Mouse (Mus musculus): ENCODE measurements around the gene Mfng. TPM values are rescaled to one million over a fixed set of nuclear protein-coding genes. Genes with fewer than 3 reads are reported as not detected.
A peak's percentile ranks its signal among the peaks of the same experiment; 100 is the strongest.

Mfng gene
- polyA plus RNA-seq, 1 experiment from 2014 or later = 16.1 TPM

- H3K4me2 ChIP-seq = no peak overlapping the region
- no peaks in the 10 kb centered on the region for H3K9me3 ChIP-seq
- peaks cover 16% of the 10 kb centered on the region for H3K4me1 ChIP-seq
- WGBS = 39% methylated on average over 6 of the region's 6 CpGs
- no peaks in the 10 kb centered on the region for H3K36me3 ChIP-seq
- H3K27ac ChIP-seq = no peak overlapping the region
- H3K4me3 ChIP-seq = no peak overlapping the region
- H3K27me3 ChIP-seq = peaks cover 68% of the 10 kb centered on the region
- 0 out of 2 replicates have a peak overlapping the region, but pooled peaks have one; percentile 11 for H3K9ac ChIP-seq
- ATAC-seq (ENCODE audit: insufficient number of reproducible peaks, insufficient read depth, low FRiP score, low TSS enrichment, low read depth) = no peak
These were observed 62.6 kb downstream of the Mfng start for GRCm38 (mm10) chr15:78710634-78711033.

GRCm38 (mm10) chr15:78709767-78710166, 63.5 kb downstream of the Mfng start:
- H3K9ac ChIP-seq = no peak overlapping the region
- H3K4me3 ChIP-seq = no peak overlapping the region
- H3K4me1 ChIP-seq = peaks cover 16% of the 10 kb centered on the region
- WGBS = 28% methylated on average over 7 of the region's 7 CpGs
- no peak overlapping the region for H3K27ac ChIP-seq
- H3K9me3 ChIP-seq = no peaks in the 10 kb centered on the region
- no peaks in the 10 kb centered on the region for H3K36me3 ChIP-seq
- H3K27me3 ChIP-seq = peaks cover 59% of the 10 kb centered on the region
- no peak for ATAC-seq (ENCODE audit: insufficient number of reproducible peaks, insufficient read depth, low FRiP score, low TSS enrichment, low read depth)
- H3K4me2 ChIP-seq = no peak overlapping the region

DNA sequence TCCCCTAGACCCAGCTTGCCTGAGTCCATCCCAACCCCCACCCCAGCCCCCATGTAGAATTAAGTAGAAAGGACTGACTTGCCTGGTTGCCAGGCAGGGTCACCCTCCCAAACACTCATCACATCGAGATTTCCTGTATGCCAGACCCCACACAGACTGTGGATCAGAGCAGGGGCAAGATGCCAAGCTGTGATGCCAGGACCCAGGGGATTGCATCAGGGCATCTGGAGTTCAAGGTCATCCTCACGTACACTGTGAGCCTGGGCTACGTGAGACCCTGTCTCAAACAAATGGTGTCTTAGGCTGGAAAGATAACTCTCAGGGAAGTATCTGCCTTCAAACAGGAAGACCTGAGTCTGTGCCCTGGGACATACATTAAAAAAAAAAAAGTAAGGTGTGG, 66.6 kb downstream of the Mfng start:
- Histone ChIP-seq H3K27ac (no peak overlapping the region), H3K4me3 (no peak overlapping the region), H3K36me3 (no peaks in the 10 kb centered on the region), H3K4me2 (no peak overlapping the region), H3K4me1 (0 out of 2 replicates have a peak, but pooled peaks cover 6% of the 10 kb centered on the region), H3K9ac (no peak overlapping the region), H3K9me3 (no peaks in the 10 kb centered on the region), H3K27me3 (peaks cover 28% of the 10 kb centered on the region)
- no peak for ATAC-seq (ENCODE audit: insufficient number of reproducible peaks, insufficient read depth, low FRiP score, low TSS enrichment, low read depth)
- 48% methylated on average over 3 of the region's 3 CpGs for WGBS

Other genes starting within 250 kb of the Mfng start
- 38.6 and 41.2 TPM in 2 replicates for gene C1qtnf6, start 242.1 kb downstream of the Mfng start, polyA plus RNA-seq (2015; fragmentation: Nextera tagmentation; extraction: Ambion mirVana)
- 0.45 TPM in 1 of 2 replicates, not detected in the other for gene Sstr3, start 228.8 kb downstream of the Mfng start, polyA plus RNA-seq (2015; fragmentation: Nextera tagmentation; extraction: Ambion mirVana)
- 13.3 and 13.4 TPM in 2 replicates for gene Rac2, start 200.7 kb downstream of the Mfng start, polyA plus RNA-seq (2015; fragmentation: Nextera tagmentation; extraction: Ambion mirVana)
- gene Cyth4, start 176.4 kb downstream of the Mfng start, polyA plus RNA-seq (2015; fragmentation: Nextera tagmentation; extraction: Ambion mirVana) = 8.5 and 10.1 TPM in 2 replicates
- gene Elfn2, start 54.7 kb downstream of the Mfng start, polyA plus RNA-seq (2015; fragmentation: Nextera tagmentation; extraction: Ambion mirVana) = 0.06 TPM in 1 of 2 replicates, not detected in the other
- gene Card10, start 29.6 kb upstream of the Mfng start, polyA plus RNA-seq (2015; fragmentation: Nextera tagmentation; extraction: Ambion mirVana) = 3.0 and 3.2 TPM in 2 replicates
- gene Cdc42ep1, start 69.1 kb upstream of the Mfng start, polyA plus RNA-seq (2015; fragmentation: Nextera tagmentation; extraction: Ambion mirVana) = 25.2 and 28.6 TPM in 2 replicates
- 1.3 TPM in 1 of 2 replicates, not detected in the other for gene Lgals2, start 82.1 kb upstream of the Mfng start, polyA plus RNA-seq (2015; fragmentation: Nextera tagmentation; extraction: Ambion mirVana)
- 42.5 and 51.8 TPM in 2 replicates for gene Gga1, start 103.7 kb upstream of the Mfng start, polyA plus RNA-seq (2015; fragmentation: Nextera tagmentation; extraction: Ambion mirVana)
- gene Gm49510, start 126.2 kb upstream of the Mfng start, polyA plus RNA-seq (2015; fragmentation: Nextera tagmentation; extraction: Ambion mirVana) = 0.18 and 0.25 TPM in 2 replicates
- 53.3 and 54.4 TPM in 2 replicates for gene Sh3bp1, start 126.3 kb upstream of the Mfng start, polyA plus RNA-seq (2015; fragmentation: Nextera tagmentation; extraction: Ambion mirVana)
- 18.7 and 23.2 TPM in 2 replicates for gene Pdxp, start 140.4 kb upstream of the Mfng start, polyA plus RNA-seq (2015; fragmentation: Nextera tagmentation; extraction: Ambion mirVana)
- 2,193 and 2,304 TPM in 2 replicates for gene Lgals1, start 153.2 kb upstream of the Mfng start, polyA plus RNA-seq (2015; fragmentation: Nextera tagmentation; extraction: Ambion mirVana)
- 54.1 and 57.4 TPM in 2 replicates for gene Nol12, start 161.5 kb upstream of the Mfng start, polyA plus RNA-seq (2015; fragmentation: Nextera tagmentation; extraction: Ambion mirVana)
- 37.8 and 38.7 TPM in 2 replicates for gene Triobp, start 174.2 kb upstream of the Mfng start, polyA plus RNA-seq (2015; fragmentation: Nextera tagmentation; extraction: Ambion mirVana)

Measured in embryonic facial prominence, embryonic 13.5 days (tissue).